Mouse (Mus musculus) liver, embryonic 16.5 days (tissue): Measurements from ENCODE around the gene Bcl2l1. TPM values are rescaled to one million over a fixed set of nuclear protein-coding genes. Genes with fewer than 3 reads are reported as not detected.
A peak's percentile ranks its signal among the peaks of the same experiment; 100 is the strongest.

ENCODE experiments used
- ATAC-seq: fragments of 200-750 bp; cut with Nextera tagmentation; 2 replicates; pipeline ENCODE4 v1.8.0; 2017; ENCODE audit warnings: low read depth, mild to moderate bottlenecking, moderate number of reproducible peaks, moderate library complexity
- H3K27ac ChIP-seq: fragments of 300-500 bp; sonication (generic); 2 replicates; pipeline ENCODE4 v1.5.1; 2014; ENCODE audit warnings: mild to moderate bottlenecking, low read length
- H3K27me3 ChIP-seq: fragments of 300-500 bp; sonication (generic); 2 replicates; pipeline ENCODE4 v1.6.1; 2014; ENCODE audit warnings: low read depth, low read length, mixed read lengths; ENCODE audit not compliant: control insufficient read depth, insufficient read depth
- H3K36me3 ChIP-seq: fragments of 300-500 bp; sonication (generic); 2 replicates; pipeline ENCODE4 v1.6.1; 2014; ENCODE audit warnings: mild to moderate bottlenecking; ENCODE audit not compliant: control insufficient read depth, insufficient read depth
- H3K4me1 ChIP-seq: fragments of 300-500 bp; sonication (generic); 2 replicates; pipeline ENCODE4 v1.6.1; 2014; ENCODE audit warnings: low read depth, low read length, mixed read lengths; ENCODE audit not compliant: control insufficient read depth
- H3K4me2 ChIP-seq: fragments of 300-500 bp; sonication (generic); 2 replicates; pipeline ENCODE4 v1.6.1; 2014; ENCODE audit warnings: low read depth, low read length, mixed read lengths
- H3K4me3 ChIP-seq: fragments of 300-500 bp; sonication (generic); 2 replicates; pipeline ENCODE4 v1.5.1; 2014; ENCODE audit warnings: low read depth, mild to moderate bottlenecking, low read length
- H3K9ac ChIP-seq: fragments of 300-500 bp; sonication (generic); 2 replicates; pipeline ENCODE4 v1.6.1; 2014; ENCODE audit warnings: low read depth, low read length
- H3K9me3 ChIP-seq: fragments of 300-500 bp; sonication (generic); replicated peaks from 2 replicates; pipeline ENCODE4 v1.6.1; 2016; ENCODE audit warnings: low read length; ENCODE audit not compliant: control insufficient read depth
- WGBS: fragments of 180-500 bp; shearing (Covaris S2); extraction: QIAGEN DNeasy Blood & Tissue Kit; methylation state at CpG from one replicate; pipeline ENCODE4 v1.1.7; 2014; ENCODE audit not compliant: insufficient replicate concordance; 5-methylcytosine and 5-hydroxymethylcytosine counted together
- polyA plus RNA-seq: library from polyadenylated mRNA; unstranded; fragments of >200 nt; fragmentation: Nextera tagmentation; extraction: Ambion mirVana; gene quantifications from 2 replicates; pipeline ENCODE4 v1.2.1, GENCODE M21; 2015

Bcl2l1 gene
- polyA plus RNA-seq, 1 experiment from 2014 or later, result 241 TPM

- no peak overlapping the region for H3K4me3 ChIP-seq
- ATAC-seq, result no peak
- no peaks in the 10 kb centered on the region for H3K36me3 ChIP-seq
- peaks cover 35% of the 10 kb centered on the region for H3K4me1 ChIP-seq
- peaks cover 6% of the 10 kb centered on the region; the same call in 1 of the 2 replicates for H3K27me3 ChIP-seq
- H3K9ac ChIP-seq, result peak overlapping the region; percentile 30; the same call in 1 of the 2 replicates
- 36% methylated on average over 14 of the region's 14 CpGs for WGBS
- H3K27ac ChIP-seq, result no peak overlapping the region
- H3K9me3 ChIP-seq, result no peaks in the 10 kb centered on the region
- no peak overlapping the region for H3K4me2 ChIP-seq
Measured at GRCm38 (mm10) chr2:152764172-152765044, 67.1 kb downstream of the Bcl2l1 start.

- Histone ChIP-seq H3K4me2 (no peak overlapping the region), H3K27me3 (peaks cover 6% of the 10 kb centered on the region; the same call in 1 of the 2 replicates), H3K9me3 (no peaks in the 10 kb centered on the region), H3K36me3 (no peaks in the 10 kb centered on the region), H3K27ac (no peak overlapping the region), H3K4me1 (peaks cover 24% of the 10 kb centered on the region), H3K4me3 (no peak overlapping the region), H3K9ac (no peak overlapping the region)
- ATAC-seq, result no peak
- 58% methylated on average over 6 of the region's 6 CpGs for WGBS
Measured at GRCm38 (mm10) chr2:152763310-152763709, 68.2 kb downstream of the Bcl2l1 start.

- WGBS, result 43% methylated on average over 4 of the region's 4 CpGs
Measured at GRCm38 (mm10) chr2:152758351-152758750, 73.2 kb downstream of the Bcl2l1 start.

GRCm38 (mm10) chr2:152757478-152757877 is 74.0 kb downstream of the Bcl2l1 start:
- 33% methylated on average over 2 of the region's 2 CpGs for WGBS
- no peak for ATAC-seq
- Histone ChIP-seq H3K4me1 (no peaks in the 10 kb centered on the region), H3K27ac (no peak overlapping the region), H3K4me3 (no peak overlapping the region), H3K27me3 (peaks cover 27% of the 10 kb centered on the region), H3K9me3 (no peaks in the 10 kb centered on the region), H3K9ac (no peak overlapping the region), H3K36me3 (no peaks in the 10 kb centered on the region), H3K4me2 (no peak overlapping the region)

More at GRCm38 (mm10) chr2:152758351-152758750, 73.2 kb downstream of the Bcl2l1 start:
- Histone ChIP-seq H3K4me2 (no peak overlapping the region), H3K27ac (no peak overlapping the region), H3K9ac (no peak overlapping the region), H3K9me3 (no peaks in the 10 kb centered on the region), H3K4me1 (no peaks in the 10 kb centered on the region), H3K4me3 (no peak overlapping the region), H3K27me3 (peaks cover 25% of the 10 kb centered on the region), H3K36me3 (no peaks in the 10 kb centered on the region)
- ATAC-seq, result no peak

DNA sequence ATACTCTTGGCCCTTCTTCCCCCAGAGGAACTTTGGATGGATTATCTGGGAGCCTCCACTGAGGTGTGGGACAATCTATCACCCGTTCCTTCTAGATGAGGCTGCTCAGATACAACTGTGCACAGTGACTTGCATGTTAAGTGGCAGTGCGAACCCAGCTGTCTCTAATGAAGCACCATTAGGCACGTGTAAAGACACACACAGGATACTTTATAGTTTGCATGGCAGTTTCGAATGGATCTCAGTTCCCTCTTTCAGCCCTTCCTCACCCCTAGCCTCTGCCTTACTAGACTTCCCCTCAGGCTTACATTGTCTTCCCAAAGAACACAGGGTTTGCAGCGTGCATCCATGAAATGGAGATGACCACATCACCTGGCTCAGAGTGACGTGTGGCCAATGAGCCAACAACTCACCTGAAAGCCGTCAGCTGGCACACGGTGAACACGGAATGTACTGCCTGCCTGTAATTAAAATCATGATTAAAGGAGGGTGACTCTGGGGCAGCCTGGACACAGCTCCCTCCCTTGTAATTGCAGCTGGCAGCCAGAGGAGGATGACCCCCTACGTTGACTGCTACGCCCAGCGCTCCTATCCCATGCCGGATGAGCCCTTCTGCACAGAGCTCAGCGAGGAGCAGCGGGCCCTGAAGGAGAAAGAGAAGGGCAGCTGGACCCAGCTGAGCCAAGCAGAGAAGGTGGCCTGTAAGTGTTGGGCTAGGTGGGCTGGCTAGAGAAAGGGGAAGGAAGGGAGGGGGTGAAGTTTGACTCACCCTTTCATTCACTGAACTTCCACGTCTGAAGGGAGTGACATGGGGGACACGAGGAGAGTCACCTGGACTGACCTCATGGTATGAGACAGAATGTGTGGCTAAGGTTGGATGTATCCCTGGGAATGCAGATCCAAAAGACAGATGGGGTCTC is 74.8 kb downstream of the Bcl2l1 start:
- no peak overlapping the region for H3K4me3 ChIP-seq
- H3K9me3 ChIP-seq, result no peaks in the 10 kb centered on the region
- WGBS, result 52% methylated on average over 17 of the region's 17 CpGs
- H3K4me1 ChIP-seq, result no peaks in the 10 kb centered on the region
- ATAC-seq, result no peak
- peaks cover 27% of the 10 kb centered on the region for H3K27me3 ChIP-seq
- H3K9ac ChIP-seq, result no peak overlapping the region
- no peak overlapping the region for H3K27ac ChIP-seq
- H3K4me2 ChIP-seq, result no peak overlapping the region
- no peaks in the 10 kb centered on the region for H3K36me3 ChIP-seq

DNA sequence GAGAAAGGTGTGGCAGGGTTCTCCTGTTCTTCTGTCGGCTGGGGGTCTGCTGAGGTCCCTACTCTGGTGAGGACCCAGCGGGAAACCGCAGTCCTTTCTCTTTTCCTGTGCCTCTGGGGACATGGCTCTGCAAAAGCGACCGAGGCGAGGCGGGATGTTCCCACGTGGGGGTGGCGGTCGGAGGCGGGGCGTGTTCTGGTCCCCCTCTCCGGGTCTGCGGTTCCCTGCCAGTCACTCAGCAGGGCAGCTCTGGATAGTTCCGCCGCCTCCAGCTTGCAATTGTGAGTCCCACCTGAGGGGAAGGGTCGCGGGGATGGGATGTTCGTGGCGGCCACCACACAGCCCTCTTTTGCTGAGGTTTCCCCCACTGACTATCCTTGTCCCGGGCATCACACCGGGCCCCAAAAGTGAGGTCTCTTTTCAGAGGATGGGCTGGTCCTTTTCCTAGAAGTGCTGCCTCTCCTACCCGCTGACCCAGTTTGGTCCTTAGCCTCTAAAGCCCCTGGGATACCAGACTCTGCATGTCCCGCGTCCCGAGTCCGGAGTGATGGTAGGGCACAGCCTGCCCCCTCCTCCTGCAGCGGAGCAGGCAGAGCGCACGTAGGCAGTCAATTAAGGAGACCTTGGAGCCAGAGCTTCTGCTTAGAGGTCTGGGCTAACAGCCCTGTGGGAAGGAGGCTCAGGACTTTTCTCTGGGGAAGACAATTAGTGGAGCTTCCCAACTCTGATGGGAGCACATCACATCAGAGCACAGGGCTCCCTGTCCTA is 77.4 kb downstream of the Bcl2l1 start, which contains the start of gene Cox4i2:
Cox4i2 (plus strand) TSS at position 230 of the 768 bp plus-strand sequence.
- WGBS, result 6% methylated on average over 28 of the region's 30 CpGs
- Histone ChIP-seq H3K4me3 (no peak within 1 kb of the TSS), H3K4me2 (peak within 1 kb of the TSS; percentile 35), H3K4me1 (no peaks in the 10 kb centered on the region), H3K27me3 (peaks cover 27% of the 10 kb centered on the region), H3K9me3 (no peaks in the 10 kb centered on the region), H3K36me3 (no peaks in the 10 kb centered on the region), H3K27ac (no peak within 1 kb of the TSS), H3K9ac (no peak within 1 kb of the TSS)
- ATAC-seq, result no peak

GRCm38 (mm10) chr2:152742435-152742834 is 89.1 kb downstream of the Bcl2l1 start:
- peak; percentile 28; the same call in 1 of the 2 replicates for ATAC-seq
- Histone ChIP-seq H3K4me2 (peak overlapping the region; percentile 28), H3K27me3 (no peaks in the 10 kb centered on the region), H3K9ac (no peak overlapping the region), H3K9me3 (no peaks in the 10 kb centered on the region), H3K36me3 (no peaks in the 10 kb centered on the region), H3K27ac (peak overlapping the region; percentile 73), H3K4me1 (peaks cover 49% of the 10 kb centered on the region), H3K4me3 (no peak overlapping the region)
- 7% methylated on average over 10 of the region's 10 CpGs for WGBS
